10 mouse cellular contexts compared by ENCODE assay signal in the genomic region with DNA sequence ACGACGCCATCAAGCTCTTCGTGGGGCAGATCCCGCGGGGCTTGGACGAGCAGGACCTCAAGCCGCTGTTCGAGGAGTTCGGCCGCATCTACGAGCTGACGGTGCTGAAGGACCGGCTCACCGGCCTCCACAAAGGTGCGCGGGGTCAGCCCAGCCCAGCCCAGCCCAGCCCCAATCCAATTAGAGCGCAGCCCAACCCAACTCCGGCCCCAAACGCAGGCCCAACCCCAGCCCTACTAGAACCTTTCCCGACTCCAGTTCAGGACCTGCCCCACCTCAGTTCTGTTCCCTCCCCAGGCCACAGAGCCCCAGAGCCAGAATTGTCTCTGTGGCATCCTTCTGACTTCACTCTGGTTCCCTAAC. TPM values are rescaled to one million over a fixed set of nuclear protein-coding genes. Genes with fewer than 3 reads are reported as not detected.
DNase-seq lines count a peak whose midpoint lies in the region; ATAC-seq and TF ChIP-seq lines count a peak whose summit lies in the region.
"Had no signal": no experiment of that assay in that cellular context is flagged by ENCODE, and none has a peak within 500 bp of the region (broad histone marks: within the 10 kb centered on the region; RNA-seq: fewer than 3 reads in every experiment).

No protein-coding gene starts in this region.

- no peak for TF ChIP-seq EP300 in ES-Bruce4 (IDR thresholded peaks at IDR 0.05; ENCODE audit: insufficient read depth, low read depth, low read length)
- TF ChIP-seq EP300 in liver, postnatal 0 days (IDR thresholded peaks at IDR 0.05; ENCODE audit: low read depth): no peak

- TF ChIP-seq CTCF in ES-Bruce4 (IDR thresholded peaks at IDR 0.05; ENCODE audit: low read depth, low read length): no peak
- TF ChIP-seq CTCF in forebrain, postnatal 0 days (IDR thresholded peaks at IDR 0.05; ENCODE audit: low read depth): no peak
- TF ChIP-seq CTCF in liver, postnatal 0 days (IDR thresholded peaks at IDR 0.05; ENCODE audit: low read depth): no peak

- no peak for TF ChIP-seq POLR2A in ES-Bruce4 (IDR thresholded peaks at IDR 0.05; ENCODE audit: insufficient read depth, low read length)

- H3K9me3 ChIP-seq in heart, embryonic 13.5 days: no peaks in the 10 kb centered on the region
- no peaks in the 10 kb centered on the region for H3K9me3 ChIP-seq in ES-Bruce4 (replicated peaks; ENCODE audit: control insufficient read depth, insufficient read depth, low read length, poor library complexity, severe bottlenecking)
- H3K9me3 ChIP-seq in forebrain, postnatal 0 days (ENCODE audit: low read length): no peaks in the 10 kb centered on the region
- no peaks in the 10 kb centered on the region for H3K9me3 ChIP-seq in liver, postnatal 0 days (ENCODE audit: low read length)

- 1% methylated on average over 20 of the region's 20 CpGs for WGBS in heart, embryonic 13.5 days
- WGBS in forebrain, postnatal 0 days: under 1% methylated on average over 20 of the region's 20 CpGs
- 1% methylated on average over 20 of the region's 20 CpGs for WGBS in liver, postnatal 0 days (ENCODE audit: insufficient replicate concordance)

- intact Hi-C loops in heart, postnatal 10 days (cut with DNase I): no loop called here

- H3K4me3 ChIP-seq in heart, embryonic 13.5 days: peak overlapping the region; percentile 50
- peak overlapping the region; percentile 52 for H3K4me3 ChIP-seq in ES-Bruce4 (ENCODE audit: low read depth, low read length)
- H3K4me3 ChIP-seq in forebrain, postnatal 0 days (ENCODE audit: low read depth, low read length): peak overlapping the region; percentile 69
- peak overlapping the region; percentile 53 for H3K4me3 ChIP-seq in liver, postnatal 0 days (ENCODE audit: low read depth, low read length)

- H3K27me3 ChIP-seq in heart, embryonic 13.5 days (replicated peaks): peaks cover 78% of the 10 kb centered on the region
- H3K27me3 ChIP-seq in ES-Bruce4 (ENCODE audit: control insufficient read depth, insufficient read depth, low read length, poor library complexity, severe bottlenecking): peaks cover 2% of the 10 kb centered on the region
- H3K27me3 ChIP-seq in forebrain, postnatal 0 days (ENCODE audit: insufficient read depth, low read length): peaks cover 5% of the 10 kb centered on the region
- peaks cover 83% of the 10 kb centered on the region for H3K27me3 ChIP-seq in liver, postnatal 0 days (ENCODE audit: insufficient read depth, low read length)

- no peak for ATAC-seq in heart, embryonic 13.5 days (ENCODE audit: extremely low read depth, insufficient number of reproducible peaks, low FRiP score, low TSS enrichment)
- ATAC-seq in forebrain, postnatal 0 days: no peak; the same call in 1 of the 2 replicates
- ATAC-seq in liver, postnatal 0 days: no peak

- H3K4me2 ChIP-seq in heart, embryonic 13.5 days: peak overlapping the region; percentile 79
- peak overlapping the region; percentile 70 for H3K4me2 ChIP-seq in forebrain, postnatal 0 days (ENCODE audit: low read depth)
- peak overlapping the region; percentile 83 for H3K4me2 ChIP-seq in liver, postnatal 0 days (ENCODE audit: low read depth, low read length)

- no peak for DNase-seq in heart, postnatal 10 days
- DNase-seq in forebrain, postnatal 0 days: no peak
- DNase-seq in liver, postnatal 0 days: no peak
- DNase-seq in adrenal gland, adult 8-10 months: no peak
- no peak for DNase-seq in spleen, adult 12 weeks (ENCODE audit: low spot score)
- no peak for DNase-seq in kidney, postnatal 10 days

- no peak overlapping the region for H3K27ac ChIP-seq in heart, embryonic 13.5 days (replicated peaks)
- no peak overlapping the region for H3K27ac ChIP-seq in ES-Bruce4 (ENCODE audit: insufficient read depth, low read length)
- peak overlapping the region; percentile 66; the same call in 1 of the 2 replicates for H3K27ac ChIP-seq in forebrain, postnatal 0 days (ENCODE audit: low read depth, low read length)
- H3K27ac ChIP-seq in liver, postnatal 0 days (ENCODE audit: low read depth): no peak overlapping the region

- H3K4me1 ChIP-seq in heart, embryonic 13.5 days: peaks cover 12% of the 10 kb centered on the region
- no peaks in the 10 kb centered on the region for H3K4me1 ChIP-seq in ES-Bruce4 (ENCODE audit: control insufficient read depth, insufficient read depth, low read length)
- no peaks in the 10 kb centered on the region for H3K4me1 ChIP-seq in forebrain, postnatal 0 days (ENCODE audit: insufficient read depth)
- peaks cover 11% of the 10 kb centered on the region for H3K4me1 ChIP-seq in liver, postnatal 0 days (ENCODE audit: insufficient read depth)

- H3K36me3 ChIP-seq in heart, embryonic 13.5 days: no peaks in the 10 kb centered on the region
- H3K36me3 ChIP-seq in ES-Bruce4 (ENCODE audit: control insufficient read depth, insufficient read depth, low read length, poor library complexity, severe bottlenecking): no peaks in the 10 kb centered on the region
- no peaks in the 10 kb centered on the region for H3K36me3 ChIP-seq in forebrain, postnatal 0 days (ENCODE audit: insufficient read depth)
- H3K36me3 ChIP-seq in liver, postnatal 0 days (replicated peaks; ENCODE audit: insufficient read depth, low read length): no peaks in the 10 kb centered on the region

- no peak overlapping the region for H3K9ac ChIP-seq in heart, embryonic 13.5 days
- H3K9ac ChIP-seq in ES-Bruce4 (ENCODE audit: low read depth, poor library complexity, severe bottlenecking): no peak overlapping the region
- H3K9ac ChIP-seq in forebrain, postnatal 0 days: peak overlapping the region; percentile 71
- H3K9ac ChIP-seq in liver, postnatal 0 days (replicated peaks): no peak overlapping the region

RNA-seq across cellular contexts. Expression of a gene that starts 0.8 kb away (rescaled TPM):
- 0.11 and 0.23 TPM in 2 replicates for polyA plus RNA-seq in heart, embryonic 13.5 days (2015; fragmentation: Nextera tagmentation; extraction: Ambion mirVana)
- total RNA-seq in heart, postnatal 10 days (2021): not detected
- 0.64 TPM in 1 of 2 replicates, not detected in the other for polyA plus RNA-seq in ES-Bruce4 (2011; ENCODE audit: insufficient read depth, insufficient read length, low read depth, missing spikeins)
- 53.8 and 97.6 TPM in 2 replicates for total RNA-seq in forebrain, postnatal 0 days (2014; rRNA removed)
- polyA plus RNA-seq in forebrain, postnatal 0 days (2015; fragmentation: Nextera tagmentation; extraction: Ambion mirVana): 19.3 and 41.7 TPM in 2 replicates
- not detected in 2 replicates for polyA plus RNA-seq in liver, postnatal 0 days (2015; fragmentation: Nextera tagmentation; extraction: Ambion mirVana)
- total RNA-seq in adrenal gland, adult 8-10 months (2022): 10 to 100 TPM in 2 of 4 experiments, 1 to 10 TPM in 2; 5.8 to 16.0 (median 9.7) TPM
- total RNA-seq: MEL had no signal

RNA-seq across cellular contexts. Expression of a gene that starts 38.6 kb away (rescaled TPM):
- 16.6 and 18.1 TPM in 2 replicates for polyA plus RNA-seq in heart, embryonic 13.5 days (2015; fragmentation: Nextera tagmentation; extraction: Ambion mirVana)
- total RNA-seq in heart, postnatal 10 days (2021): 10 to 100 TPM; 15.6 to 19.3 TPM
- 28.3 and 30.9 TPM in 2 replicates for polyA plus RNA-seq in ES-Bruce4 (2011; ENCODE audit: insufficient read depth, insufficient read length, low read depth, missing spikeins)
- 133 and 137 TPM in 2 replicates for total RNA-seq in forebrain, postnatal 0 days (2014; rRNA removed)
- polyA plus RNA-seq in forebrain, postnatal 0 days (2015; fragmentation: Nextera tagmentation; extraction: Ambion mirVana): 181 and 195 TPM in 2 replicates
- polyA plus RNA-seq in liver, postnatal 0 days (2015; fragmentation: Nextera tagmentation; extraction: Ambion mirVana): 3.0 and 3.5 TPM in 2 replicates
- 10 to 100 TPM; 25.3 to 39.9 (median 33.0) TPM for total RNA-seq in adrenal gland, adult 8-10 months (2022)

RNA-seq across cellular contexts. Expression of a gene that starts 38.8 kb away (rescaled TPM):
- 0.32 and 0.36 TPM in 2 replicates for polyA plus RNA-seq in heart, embryonic 13.5 days (2015; fragmentation: Nextera tagmentation; extraction: Ambion mirVana)
- under 1 TPM; 0.22 to 0.31 TPM for total RNA-seq in heart, postnatal 10 days (2021)
- not detected in 2 replicates for polyA plus RNA-seq in ES-Bruce4 (2011; ENCODE audit: insufficient read depth, insufficient read length, low read depth, missing spikeins)
- total RNA-seq in forebrain, postnatal 0 days (2014; rRNA removed): 0.38 and 1.8 TPM in 2 replicates
- 1.2 TPM in 2 replicates for polyA plus RNA-seq in forebrain, postnatal 0 days (2015; fragmentation: Nextera tagmentation; extraction: Ambion mirVana)
- 0.19 TPM in 2 replicates for polyA plus RNA-seq in liver, postnatal 0 days (2015; fragmentation: Nextera tagmentation; extraction: Ambion mirVana)
- 1 to 10 TPM; 1.5 to 3.9 (median 3.5) TPM for total RNA-seq in adrenal gland, adult 8-10 months (2022)
- polyA plus RNA-seq: large intestine, adult 2 months had no signal

RNA-seq across cellular contexts. Expression of a gene that starts 39.1 kb away (rescaled TPM):
- polyA plus RNA-seq in heart, embryonic 13.5 days (2015; fragmentation: Nextera tagmentation; extraction: Ambion mirVana): 74.6 and 77.5 TPM in 2 replicates
- 10 to 100 TPM; 33.1 to 38.1 TPM for total RNA-seq in heart, postnatal 10 days (2021)
- 75.6 and 81.1 TPM in 2 replicates for polyA plus RNA-seq in ES-Bruce4 (2011; ENCODE audit: insufficient read depth, insufficient read length, low read depth, missing spikeins)
- 48.1 and 50.7 TPM in 2 replicates for total RNA-seq in forebrain, postnatal 0 days (2014; rRNA removed)
- polyA plus RNA-seq in forebrain, postnatal 0 days (2015; fragmentation: Nextera tagmentation; extraction: Ambion mirVana): 46.3 and 49.9 TPM in 2 replicates
- 27.9 and 31.0 TPM in 2 replicates for polyA plus RNA-seq in liver, postnatal 0 days (2015; fragmentation: Nextera tagmentation; extraction: Ambion mirVana)
- 100 to 1,000 TPM; 125 to 176 (median 142) TPM for total RNA-seq in adrenal gland, adult 8-10 months (2022)

Comparison
In these comparisons a context has a peak if more than half of its experiments do, and no peak if none do; other contexts are left out.
1. RNA of a gene that starts 0.8 kb away (polyA plus RNA-seq): 19.3 to 41.7 TPM in forebrain, postnatal 0 days; 0.64 TPM in ES-Bruce4, 0.11 to 0.23 TPM in heart, embryonic 13.5 days and not detected in liver, postnatal 0 days; every median in the first group is over 10 times any median in the second.
2. Peak in every context shown above with its lines, with median percentiles within 50 percentile points of each other: H3K4me2 ChIP-seq and H3K4me3 ChIP-seq.